Mouse (Mus musculus) forebrain, postnatal 0 days (tissue): ENCODE data around the gene Ak6. TPM values are rescaled to one million over a fixed set of nuclear protein-coding genes. Genes with fewer than 3 reads are reported as not detected.

Experiments
- ATAC-seq: fragments of 200-750 bp; cut with Nextera tagmentation; 2 replicates; pipeline ENCODE4 v1.8.0; 2017; ENCODE audit warnings: mild to moderate bottlenecking, moderate library complexity
- DNase-seq: peaks from one replicate; pipeline ENCODE4 v3.0.0-alpha.2; 2015
- H3K27ac ChIP-seq: fragments of 300-500 bp; sonication (generic); 2 replicates; pipeline ENCODE4 v1.5.1; 2014; ENCODE audit warnings: low read depth, mild to moderate bottlenecking, antibody characterized with exemption, low read length, moderate library complexity, mixed read lengths
- H3K27me3 ChIP-seq: fragments of 300-500 bp; sonication (generic); 2 replicates; pipeline ENCODE4 v1.6.1; 2014; ENCODE audit warnings: mild to moderate bottlenecking, low read length, mixed read lengths; ENCODE audit not compliant: insufficient read depth
- H3K36me3 ChIP-seq: fragments of 300-500 bp; sonication (generic); 2 replicates; pipeline ENCODE4 v1.6.1; 2014; ENCODE audit warnings: mild to moderate bottlenecking, moderate library complexity; ENCODE audit not compliant: insufficient read depth
- H3K4me1 ChIP-seq: fragments of 300-500 bp; sonication (generic); 2 replicates; pipeline ENCODE4 v1.6.1; 2014; ENCODE audit warnings: antibody characterized with exemption; ENCODE audit not compliant: insufficient read depth
- H3K4me2 ChIP-seq: fragments of 300-500 bp; sonication (generic); 2 replicates; pipeline ENCODE4 v1.6.1; 2014; ENCODE audit warnings: low read depth, mild to moderate bottlenecking, moderate library complexity
- H3K4me3 ChIP-seq: fragments of 300-500 bp; sonication (generic); 2 replicates; pipeline ENCODE4 v1.5.1; 2014; ENCODE audit warnings: low read depth, low read length, mixed read lengths
- H3K9ac ChIP-seq: fragments of 300-500 bp; sonication (generic); 2 replicates; pipeline ENCODE4 v1.6.1; 2014; ENCODE audit warnings: mild to moderate bottlenecking
- H3K9me3 ChIP-seq: fragments of 300-500 bp; sonication (generic); 2 replicates; pipeline ENCODE4 v1.6.1; 2016; ENCODE audit warnings: low read length
- CTCF ChIP-seq: sonication (generic); IDR thresholded peaks from 2 replicates; pipeline ENCODE4 v1.5.1; 2016; ENCODE audit warnings: antibody characterized with exemption, control low read depth, low read depth
- whole genome bisulfite sequencing: fragments of 180-500 bp; shearing (Covaris S2); extraction: QIAGEN DNeasy Blood & Tissue Kit; methylation state at CpG from one replicate; pipeline ENCODE4 v1.1.7; 2014; 5-methylcytosine and 5-hydroxymethylcytosine counted together
- polyA plus RNA-seq: library from polyadenylated mRNA; unstranded; fragments of >200 nt; fragmentation: Nextera tagmentation; extraction: Ambion mirVana; gene quantifications from 2 replicates; pipeline ENCODE4 v1.2.1, GENCODE M21; 2015
- total RNA-seq: library from RNA; depleted of rRNA; stranded (reverse); fragments of >200 nt; gene quantifications from 2 replicates; pipeline ENCODE4 v1.2.3, GENCODE M21; 2014; rRNA removed

Gene Ak6
- total RNA-seq, result 162 and 212 TPM in 2 replicates
- 401 and 512 TPM in 2 replicates for polyA plus RNA-seq

DNA sequence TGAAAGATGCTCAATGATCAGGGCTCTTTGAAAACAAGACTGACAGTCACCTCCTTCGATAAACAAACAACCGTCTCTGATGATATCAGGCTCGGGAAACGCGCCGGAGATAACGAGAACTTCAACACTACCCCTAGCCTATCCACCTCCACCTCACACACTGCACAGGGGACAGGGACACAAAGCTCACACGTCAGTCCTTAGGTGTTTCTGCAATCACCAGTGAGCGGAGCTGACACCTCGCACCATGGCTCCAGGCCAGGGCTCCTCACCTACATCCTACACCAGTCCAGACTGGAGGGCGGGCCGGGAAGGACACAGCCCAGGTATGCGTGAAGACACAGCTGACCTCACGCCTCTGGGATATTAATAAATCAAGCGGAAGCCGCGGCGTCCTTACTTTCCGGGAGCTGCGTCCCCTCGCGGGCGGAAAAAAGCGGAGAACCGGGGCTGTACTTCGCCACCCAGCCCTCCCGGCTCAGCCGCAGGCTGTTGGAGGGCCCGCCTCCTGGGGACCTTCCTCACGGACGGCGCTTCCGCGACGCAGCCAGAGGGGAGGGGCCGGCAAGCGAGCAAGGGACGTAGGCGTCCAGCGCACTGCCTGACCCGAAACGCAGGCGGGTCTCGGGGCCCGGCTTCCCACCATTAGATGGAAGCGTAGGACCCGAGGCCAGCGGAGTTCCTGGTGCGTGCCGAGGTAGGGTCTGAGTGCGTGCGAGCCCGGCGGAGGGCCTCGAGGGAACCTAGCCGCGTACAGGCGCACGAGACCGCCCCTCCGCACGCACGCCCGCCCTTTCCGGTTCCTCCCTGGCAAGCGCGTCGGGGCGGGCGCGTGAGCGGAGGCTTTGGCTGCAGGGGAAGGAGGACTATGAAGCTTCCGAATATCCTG lies at the start of gene Ak6, which contains the start of gene Rad17:
Gene Ak6, plus strand, starts transcription at position 430 of the 889 bp plus-strand sequence.
Gene Rad17, minus strand, starts transcription at position 502 of the 889 bp plus-strand sequence.
- ATAC-seq, result peak; percentile 99
- Histone ChIP-seq H3K4me1 (peaks cover 5% of the 10 kb centered on the region; the same call in 1 of the 2 replicates), H3K27ac (peak within 1 kb of the TSS; percentile 97), H3K27me3 (no peaks in the 10 kb centered on the region), H3K4me2 (peak within 1 kb of the TSS; percentile 64), H3K9ac (peak within 1 kb of the TSS; percentile 85), H3K4me3 (peak within 1 kb of the TSS; percentile 60), H3K9me3 (no peaks in the 10 kb centered on the region), H3K36me3 (peaks cover 16% of the 10 kb centered on the region)
- peak; percentile 25 for TF ChIP-seq CTCF
- DNase-seq, result peak; percentile 97
- under 1% methylated on average over 61 of the region's 73 CpGs for WGBS

DNA sequence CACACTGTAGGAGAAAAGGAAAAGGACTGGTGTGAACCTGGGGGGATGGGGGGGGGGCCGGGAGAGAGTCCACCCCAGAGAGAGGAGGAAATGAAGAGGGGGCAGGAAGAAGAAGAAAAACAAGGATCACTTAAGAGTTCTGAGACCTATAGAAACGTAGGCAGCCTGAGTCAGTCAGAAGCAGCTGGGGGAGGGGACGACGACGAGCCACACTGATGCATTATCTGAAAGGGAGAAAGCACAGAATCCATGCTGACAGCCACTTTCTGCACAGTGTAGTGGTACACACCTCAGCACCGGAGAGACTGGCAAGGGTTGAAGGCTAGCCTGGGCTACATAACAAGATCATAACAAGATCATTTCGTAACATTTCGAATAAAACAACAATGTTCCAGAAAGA lies 49.7 kb upstream of the Ak6 start:
- Histone ChIP-seq H3K9me3 (no peaks in the 10 kb centered on the region), H3K27me3 (no peaks in the 10 kb centered on the region), H3K4me3 (no peak overlapping the region), H3K4me2 (no peak overlapping the region), H3K4me1 (no peaks in the 10 kb centered on the region), H3K27ac (no peak overlapping the region), H3K36me3 (no peaks in the 10 kb centered on the region), H3K9ac (no peak overlapping the region)
- TF ChIP-seq CTCF, result no peak
- no peak for DNase-seq
- 70% methylated on average over 8 of the region's 8 CpGs for WGBS
- ATAC-seq, result no peak

DNA sequence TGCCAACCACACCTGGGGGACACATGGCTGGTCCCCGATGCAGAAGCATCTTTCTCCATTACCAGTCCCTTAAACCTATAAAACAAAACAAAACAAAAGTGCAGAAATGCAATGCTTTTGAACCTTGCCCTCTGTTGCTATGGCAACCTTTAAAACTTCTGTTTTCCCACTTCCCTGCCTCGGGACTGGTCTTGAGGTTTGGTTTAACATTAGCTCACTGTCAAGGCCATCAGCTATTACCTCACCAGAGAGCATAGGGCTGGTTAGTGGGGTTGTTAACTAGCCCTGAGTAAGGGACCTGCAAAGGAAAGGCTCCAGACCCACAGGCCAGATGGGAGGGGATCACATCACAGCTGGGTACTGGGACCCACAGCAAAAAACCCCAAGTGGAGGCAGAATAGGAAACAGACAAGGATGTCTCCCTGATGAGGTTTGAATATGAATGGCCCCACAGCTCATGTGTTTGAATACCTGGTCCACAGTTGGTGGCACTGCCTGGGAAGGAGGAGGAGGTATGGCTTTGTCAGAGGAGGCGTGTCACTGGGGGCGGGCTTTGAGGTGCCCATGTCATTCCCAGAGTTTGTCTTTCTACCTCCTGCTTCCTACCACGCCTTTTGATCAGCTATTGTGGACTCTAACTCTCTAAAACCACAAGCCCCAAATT lies 48.4 kb upstream of the Ak6 start:
- TF ChIP-seq CTCF, result no peak
- H3K9me3 ChIP-seq, result no peaks in the 10 kb centered on the region
- H3K27ac ChIP-seq, result no peak overlapping the region
- H3K4me2 ChIP-seq, result no peak overlapping the region
- H3K4me3 ChIP-seq, result no peak overlapping the region
- H3K4me1 ChIP-seq, result no peaks in the 10 kb centered on the region
- no peak overlapping the region for H3K9ac ChIP-seq
- no peaks in the 10 kb centered on the region for H3K27me3 ChIP-seq
- no peak for ATAC-seq
- H3K36me3 ChIP-seq, result no peaks in the 10 kb centered on the region
- DNase-seq, result no peak
- WGBS, result 64% methylated on average over 5 of the region's 5 CpGs

DNA sequence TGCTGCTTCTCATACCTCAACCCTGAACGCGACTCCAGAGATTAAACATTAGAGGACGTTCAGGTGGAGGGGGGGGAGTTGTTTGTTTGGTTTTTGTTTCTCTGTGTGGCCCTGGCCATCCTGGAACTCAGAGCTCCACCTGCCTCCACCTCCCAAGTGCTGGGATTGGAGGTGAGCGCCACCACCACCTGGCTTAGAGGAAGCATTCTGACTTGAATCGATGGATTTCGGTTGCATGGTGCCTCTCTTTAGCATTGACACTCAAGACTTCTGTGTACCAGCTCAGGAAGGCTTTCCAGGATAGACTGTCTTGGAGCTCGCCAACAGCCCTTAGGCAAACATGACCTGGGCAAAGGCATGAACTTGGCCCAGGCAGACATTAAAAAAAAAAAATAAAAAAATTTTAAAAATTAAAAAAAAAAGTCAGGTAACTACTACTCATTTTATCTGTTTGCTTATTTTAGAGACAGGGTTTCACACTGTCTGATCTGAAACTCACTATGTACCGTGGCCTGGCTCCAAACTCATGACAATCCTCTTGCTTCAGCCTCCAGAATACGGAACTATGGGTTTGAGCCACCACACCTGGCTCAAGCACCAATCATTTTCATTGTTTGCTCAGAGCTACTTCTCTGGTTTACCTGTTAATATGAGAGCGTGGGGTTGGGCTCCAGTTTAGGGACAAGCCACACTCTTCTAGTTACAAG lies 47.6 kb upstream of the Ak6 start:
- 86% methylated on average over 10 of the region's 10 CpGs for WGBS
- no peak for TF ChIP-seq CTCF
- ATAC-seq, result no peak
- Histone ChIP-seq H3K4me2 (no peak overlapping the region), H3K36me3 (no peaks in the 10 kb centered on the region), H3K27ac (no peak overlapping the region), H3K9ac (no peak overlapping the region), H3K27me3 (no peaks in the 10 kb centered on the region), H3K4me1 (no peaks in the 10 kb centered on the region), H3K4me3 (no peak overlapping the region), H3K9me3 (no peaks in the 10 kb centered on the region)
- no peak for DNase-seq

DNA sequence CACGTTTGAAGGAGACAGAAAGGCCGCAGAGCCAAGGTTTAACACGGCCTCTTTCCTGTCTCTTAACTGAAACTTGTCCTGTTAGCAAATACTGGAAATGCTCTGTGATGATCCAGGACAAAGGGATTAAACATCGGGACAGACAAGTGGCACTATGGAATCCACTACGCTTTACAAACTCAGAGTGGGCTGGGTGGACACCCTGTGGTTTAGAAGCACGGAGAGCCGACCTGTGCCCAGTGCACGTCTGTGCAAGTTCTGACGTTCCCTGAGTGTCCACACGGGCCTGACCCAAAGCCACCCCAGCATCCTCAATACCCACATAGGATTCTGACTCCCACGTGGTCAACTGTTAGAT lies 47.1 kb upstream of the Ak6 start:
- Histone ChIP-seq H3K4me1 (no peaks in the 10 kb centered on the region), H3K36me3 (no peaks in the 10 kb centered on the region), H3K4me2 (no peak overlapping the region), H3K9me3 (no peaks in the 10 kb centered on the region), H3K27ac (no peak overlapping the region), H3K4me3 (no peak overlapping the region), H3K9ac (no peak overlapping the region), H3K27me3 (no peaks in the 10 kb centered on the region)
- TF ChIP-seq CTCF, result no peak
- ATAC-seq (no peak), DNase-seq (no peak)
- WGBS, result 91% methylated on average over 11 of the region's 11 CpGs

DNA sequence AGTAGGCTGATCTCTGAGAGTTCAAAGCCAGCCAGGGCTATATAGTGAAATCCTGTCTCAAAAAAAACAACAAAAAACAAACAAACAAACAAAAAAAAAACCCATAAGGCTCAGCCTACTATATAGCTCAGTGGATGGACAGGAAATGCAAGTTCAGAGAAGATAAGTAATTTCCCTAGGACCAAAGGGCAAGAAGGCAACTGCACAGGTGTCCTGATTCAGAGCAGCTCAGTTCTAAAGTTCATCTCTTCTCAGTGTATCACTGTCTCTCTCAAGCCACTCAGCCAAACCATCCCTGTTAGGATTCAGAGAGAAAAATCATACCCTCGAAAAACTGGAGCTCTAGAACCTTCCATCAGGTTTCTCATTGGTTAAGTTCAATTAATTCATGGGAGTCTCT lies 44.9 kb upstream of the Ak6 start:
- no peak for TF ChIP-seq CTCF
- no peak for ATAC-seq
- no peak overlapping the region for H3K9ac ChIP-seq

More for the DNA sequence above, 44.9 kb upstream of the Ak6 start:
- H3K36me3 ChIP-seq, result no peaks in the 10 kb centered on the region
- WGBS, result 69% methylated on average over 1 of the region's 1 CpGs
- H3K27me3 ChIP-seq, result no peaks in the 10 kb centered on the region
- H3K9me3 ChIP-seq, result no peaks in the 10 kb centered on the region
- no peak overlapping the region for H3K4me2 ChIP-seq
- H3K4me1 ChIP-seq, result no peaks in the 10 kb centered on the region
- H3K4me3 ChIP-seq, result no peak overlapping the region
- DNase-seq, result no peak
- no peak overlapping the region for H3K27ac ChIP-seq
